Mouse (Mus musculus) kidney, adult 2 months (tissue): ENCODE measurements around the gene Hoxa5.

Experiments
- CTCF ChIP-seq: fragments of 200-500 bp; conservative IDR thresholded peaks from 2 replicates; pipeline ENCODE4 v1.5.1; 2011; ENCODE audit warnings: low read depth, mild to moderate bottlenecking, control low read depth, low read length, moderate library complexity, mixed read lengths; ENCODE audit not compliant: insufficient read depth, insufficient read length
- POLR2A ChIP-seq: fragments of 200-500 bp; IDR thresholded peaks from one replicate; pipeline ENCODE4 v1.6.1; 2011; ENCODE audit warnings: low read depth, low read length, control low read depth

DNA sequence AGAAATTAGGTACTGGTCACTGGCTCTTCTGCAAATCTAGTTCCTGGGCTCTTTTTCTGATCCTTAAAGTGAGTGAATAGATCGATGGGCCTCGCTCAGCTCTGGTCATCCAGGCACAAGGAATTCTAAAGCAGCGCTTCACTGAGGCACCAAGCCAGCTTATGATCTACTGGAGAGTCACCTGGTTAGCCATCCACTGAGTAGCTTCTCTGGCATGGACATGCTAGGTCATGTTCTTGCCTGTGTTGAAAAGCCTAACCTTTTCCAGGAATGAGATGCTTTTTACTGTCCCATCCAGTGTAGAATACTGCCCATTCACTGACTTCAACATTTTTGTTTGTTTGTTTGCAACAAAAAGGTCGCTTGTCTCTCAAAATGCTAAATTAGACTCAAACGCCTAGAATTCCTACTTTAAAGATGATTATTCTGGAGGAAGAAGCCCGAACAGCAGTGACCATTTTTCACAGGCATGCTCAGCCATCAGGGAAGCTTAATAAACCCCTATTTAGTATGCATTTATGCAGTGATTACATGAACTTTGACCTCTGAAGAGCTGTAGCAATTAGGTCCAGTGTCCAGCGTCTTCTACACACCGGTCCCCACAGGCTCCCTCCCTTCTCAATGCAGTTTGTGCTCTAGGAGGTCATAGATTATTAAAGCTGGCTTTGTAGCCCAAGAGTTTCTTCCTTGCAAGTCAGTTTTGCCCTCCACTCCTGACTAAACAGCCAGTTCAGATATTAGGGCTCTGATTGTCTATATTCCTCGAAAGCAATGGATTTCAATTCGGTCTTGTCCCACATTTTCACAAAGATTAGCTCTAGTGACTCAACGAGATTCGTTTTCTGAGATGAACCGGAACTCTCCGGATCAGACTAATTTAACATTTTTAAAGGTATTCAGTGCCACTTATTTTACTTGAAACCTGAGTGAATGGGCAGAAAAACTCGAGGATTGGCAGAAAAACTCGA is 51.9 kb downstream of the Hoxa5 start:
- no peak for TF ChIP-seq CTCF
- no peak for TF ChIP-seq POLR2A
